Mouse (Mus musculus) kidney, adult 8-10 months (tissue): ENCODE results near the gene Ncor2.

Experiments
- DNase-seq, 2 experiments: peaks; one replicate each; pipeline ENCODE4 v3.0.0; 2022

The Ncor2 gene

GRCm38 (mm10) chr5:125083674-125084073 lies 95.3 kb downstream of the Ncor2 start:
- DNase-seq = no peak

- DNase-seq = peak; percentile 96 to 97
Observed at GRCm38 (mm10) chr5:125081318-125082101, 97.5 kb downstream of the Ncor2 start.

GRCm38 (mm10) chr5:125080787-125081317 lies 98.2 kb downstream of the Ncor2 start:
- DNase-seq = peak in 1 of 2 experiments; percentile 43

DNA sequence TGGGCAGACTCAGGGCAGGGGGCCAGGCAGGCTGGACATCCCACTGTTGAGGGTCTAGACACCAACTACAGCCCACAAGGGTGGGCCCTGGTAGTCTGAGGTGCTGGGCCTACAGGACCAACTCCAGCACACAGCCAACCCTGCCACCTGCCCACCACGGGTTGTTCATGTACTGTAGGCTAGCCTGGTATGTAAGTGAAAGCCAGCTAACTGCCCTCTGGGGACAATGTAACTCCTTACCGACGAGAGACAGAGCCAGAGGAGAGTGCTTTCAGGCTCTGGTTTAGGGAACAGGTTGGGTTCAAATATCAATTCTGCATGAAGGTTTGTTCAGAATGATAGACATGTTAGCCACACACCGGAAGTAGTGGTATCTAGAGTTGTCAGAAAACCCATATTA lies 98.7 kb downstream of the Ncor2 start:
- no peak for DNase-seq

DNA sequence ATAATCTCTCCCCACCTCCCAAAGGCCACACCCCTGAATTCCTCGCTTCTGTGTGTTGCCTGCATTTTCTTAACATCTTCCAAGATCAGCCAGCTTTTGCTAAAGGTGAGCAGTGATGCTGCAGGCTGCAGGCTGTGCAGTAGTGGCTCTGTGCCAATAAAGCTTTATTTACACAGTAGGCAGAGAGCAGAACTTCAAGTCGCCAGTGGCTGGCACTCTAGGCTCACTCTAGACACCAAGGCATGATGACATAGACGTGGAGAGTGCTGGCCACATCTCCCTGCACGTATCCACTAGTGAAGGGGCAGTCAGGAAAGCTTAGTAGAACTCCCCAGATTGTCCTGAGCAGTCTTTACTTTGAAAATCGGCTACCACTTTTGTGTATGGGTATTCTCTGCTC lies 100.8 kb downstream of the Ncor2 start:
- DNase-seq = no peak

GRCm38 (mm10) chr5:125076183-125076582 lies 102.8 kb downstream of the Ncor2 start:
- no peak for DNase-seq

- DNase-seq = peak; percentile 48 to 50
Observed at GRCm38 (mm10) chr5:125074571-125075171, 104.3 kb downstream of the Ncor2 start.

DNA sequence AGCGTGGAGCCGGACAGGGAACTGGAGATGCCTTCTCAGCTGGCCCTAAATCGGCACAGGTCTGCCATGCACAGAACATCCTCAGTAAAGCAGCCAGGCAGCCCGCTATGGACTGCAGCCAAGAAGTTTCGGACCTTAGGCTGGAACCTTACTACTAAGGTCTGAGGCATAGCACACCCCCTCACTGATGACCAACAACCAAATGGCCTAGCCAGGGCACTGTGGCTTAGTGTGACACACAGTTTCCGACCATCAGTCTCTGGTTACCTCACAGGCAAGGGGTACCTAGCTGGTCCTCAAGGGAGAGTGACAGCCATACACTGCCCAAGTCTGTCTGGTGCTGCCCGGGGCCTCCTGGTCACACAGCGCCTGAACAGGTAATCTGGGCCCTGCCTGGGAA lies 105.1 kb downstream of the Ncor2 start:
- no peak for DNase-seq

DNA sequence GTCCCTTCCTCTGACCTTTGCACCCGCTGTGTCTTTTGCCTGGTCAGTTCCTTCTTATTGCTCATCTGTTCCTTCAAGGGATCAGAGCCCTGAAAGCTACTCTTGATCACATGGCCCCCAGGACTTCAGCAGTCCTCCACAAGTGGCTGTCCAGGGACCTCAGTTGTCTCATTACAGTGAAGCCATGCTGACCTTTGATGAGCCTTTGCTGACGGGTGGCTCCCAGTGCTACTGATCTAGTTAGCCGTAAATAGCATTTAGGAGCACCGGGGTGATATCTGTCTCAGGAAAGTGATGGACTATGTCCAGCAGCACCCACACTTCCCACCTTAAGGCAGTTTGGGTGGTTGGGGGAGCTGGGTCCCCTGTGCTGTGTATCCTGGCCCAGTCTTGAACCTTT lies 105.7 kb downstream of the Ncor2 start:
- DNase-seq = no peak

- no peak for DNase-seq
Observed at GRCm38 (mm10) chr5:125072425-125072824, 106.6 kb downstream of the Ncor2 start.

GRCm38 (mm10) chr5:125071919-125072318 lies 107.1 kb downstream of the Ncor2 start:
- DNase-seq = no peak

DNA sequence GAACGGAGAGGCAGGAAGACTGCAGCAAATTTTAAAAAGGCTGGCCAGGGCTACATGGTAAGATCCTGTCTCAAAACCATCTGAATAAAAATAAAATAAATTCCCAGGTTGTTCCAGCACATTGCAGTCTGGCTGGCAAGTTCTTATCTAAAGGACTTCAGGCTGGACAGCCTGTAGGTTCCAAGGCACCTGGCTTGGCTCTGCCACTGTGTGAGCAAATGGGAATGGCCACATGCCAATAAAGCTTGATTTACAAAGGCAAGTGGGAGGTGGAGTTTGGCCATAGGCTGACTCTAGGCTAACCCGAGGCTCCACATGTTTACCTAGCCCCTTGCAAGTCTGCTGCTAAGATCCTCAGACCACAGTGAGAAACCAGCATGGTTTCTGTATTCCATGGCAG lies 108.6 kb downstream of the Ncor2 start:
- peak in 1 of 2 experiments; percentile 70 for DNase-seq

DNA sequence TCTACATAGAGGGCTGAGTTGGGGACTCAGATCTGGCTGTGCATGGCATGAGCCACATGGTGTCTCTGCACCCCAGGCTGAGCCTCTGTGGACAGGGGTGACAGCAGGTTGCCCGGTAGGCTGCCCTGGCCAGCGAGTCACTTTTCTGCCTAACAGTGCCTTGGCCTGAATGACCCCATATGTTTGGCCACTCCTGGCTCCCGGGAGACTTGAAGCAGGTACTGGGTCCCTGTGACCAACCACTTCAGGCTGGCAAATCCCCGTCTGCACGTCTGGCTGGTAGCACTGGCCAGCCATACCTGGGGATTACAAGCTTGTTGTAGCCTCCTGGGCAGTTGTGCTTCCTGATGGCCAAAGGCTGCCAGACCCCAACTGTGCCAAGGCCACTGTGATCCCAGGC lies 109.1 kb downstream of the Ncor2 start:
- no peak for DNase-seq

GRCm38 (mm10) chr5:125069426-125069825 lies 109.6 kb downstream of the Ncor2 start:
- no peak for DNase-seq

DNA sequence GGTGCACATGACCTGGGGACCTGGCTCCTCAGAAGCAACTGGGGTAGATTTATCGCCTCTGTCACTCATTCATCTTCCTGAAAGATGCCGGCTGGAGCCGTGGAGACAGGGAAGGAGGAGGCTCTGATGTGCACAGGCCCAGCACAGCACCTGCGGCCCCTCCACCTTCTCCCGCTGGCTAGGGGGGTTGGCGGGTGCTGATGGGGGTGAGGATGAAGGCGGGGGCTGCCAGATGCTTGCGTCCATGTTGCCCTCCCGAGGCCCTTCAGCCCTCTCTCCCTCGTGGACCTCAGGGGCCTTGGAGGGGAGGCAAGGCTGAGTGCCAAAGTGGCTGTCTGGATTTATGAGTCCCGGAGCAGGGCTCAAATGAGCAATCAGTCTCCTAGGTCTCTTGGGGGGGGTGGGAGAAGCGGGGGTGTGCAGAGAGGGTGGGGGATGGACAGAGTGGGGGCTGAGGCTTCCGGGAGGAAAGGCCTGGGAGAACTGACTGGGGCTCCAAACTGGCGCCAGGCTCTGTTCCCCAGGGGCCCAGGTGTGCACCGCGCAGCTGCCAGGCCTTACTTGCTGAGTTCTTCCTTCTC lies 110.6 kb downstream of the Ncor2 start:
- no peak for DNase-seq

- DNase-seq = no peak
Observed at GRCm38 (mm10) chr5:125067673-125068072, 111.3 kb downstream of the Ncor2 start.

- DNase-seq = peak; percentile 65 to 87
Observed at GRCm38 (mm10) chr5:125066479-125067471, 112.2 kb downstream of the Ncor2 start.

DNA sequence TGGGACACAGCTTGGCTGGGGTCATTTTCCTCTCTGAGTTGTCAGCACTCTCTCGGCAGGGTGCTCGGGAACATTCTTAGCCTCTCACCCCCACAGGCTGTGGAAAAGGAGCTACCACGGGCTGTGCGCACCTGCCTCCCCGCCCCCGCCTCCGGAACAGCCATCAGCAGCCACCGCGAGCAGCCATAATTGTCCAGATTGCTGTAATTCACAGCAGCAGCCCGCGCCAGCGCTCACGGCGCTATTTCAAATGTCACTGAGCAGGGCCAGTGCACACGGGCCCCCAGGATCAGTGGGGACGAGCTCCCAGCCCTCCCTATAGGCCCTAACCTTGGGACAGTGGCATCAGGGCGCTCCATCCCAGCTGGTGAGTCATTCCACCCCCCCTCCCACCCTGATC lies 116.0 kb downstream of the Ncor2 start:
- no peak for DNase-seq

DNA sequence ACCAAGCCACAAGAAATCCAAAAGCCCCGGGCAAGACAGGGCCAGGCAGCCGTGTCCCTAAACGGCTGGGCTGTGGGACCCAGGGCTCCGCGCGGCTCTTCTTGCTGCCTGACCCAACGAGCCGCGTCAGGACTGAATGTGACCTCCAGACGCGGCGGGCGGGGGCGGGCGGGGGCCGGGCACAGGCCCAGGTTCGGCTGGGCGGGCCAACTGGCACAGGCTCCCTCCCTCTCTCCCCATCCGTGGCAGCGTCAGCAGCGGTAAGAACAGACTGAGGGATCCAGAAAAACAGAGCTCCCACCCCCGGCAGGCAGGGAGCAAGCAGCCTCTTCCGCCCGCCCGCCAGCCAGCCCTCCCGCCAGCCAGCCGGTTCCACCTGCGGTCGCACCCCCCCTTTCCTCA lies 120.8 kb downstream of the Ncor2 start:
- peak; percentile 72 to 79 for DNase-seq

DNA sequence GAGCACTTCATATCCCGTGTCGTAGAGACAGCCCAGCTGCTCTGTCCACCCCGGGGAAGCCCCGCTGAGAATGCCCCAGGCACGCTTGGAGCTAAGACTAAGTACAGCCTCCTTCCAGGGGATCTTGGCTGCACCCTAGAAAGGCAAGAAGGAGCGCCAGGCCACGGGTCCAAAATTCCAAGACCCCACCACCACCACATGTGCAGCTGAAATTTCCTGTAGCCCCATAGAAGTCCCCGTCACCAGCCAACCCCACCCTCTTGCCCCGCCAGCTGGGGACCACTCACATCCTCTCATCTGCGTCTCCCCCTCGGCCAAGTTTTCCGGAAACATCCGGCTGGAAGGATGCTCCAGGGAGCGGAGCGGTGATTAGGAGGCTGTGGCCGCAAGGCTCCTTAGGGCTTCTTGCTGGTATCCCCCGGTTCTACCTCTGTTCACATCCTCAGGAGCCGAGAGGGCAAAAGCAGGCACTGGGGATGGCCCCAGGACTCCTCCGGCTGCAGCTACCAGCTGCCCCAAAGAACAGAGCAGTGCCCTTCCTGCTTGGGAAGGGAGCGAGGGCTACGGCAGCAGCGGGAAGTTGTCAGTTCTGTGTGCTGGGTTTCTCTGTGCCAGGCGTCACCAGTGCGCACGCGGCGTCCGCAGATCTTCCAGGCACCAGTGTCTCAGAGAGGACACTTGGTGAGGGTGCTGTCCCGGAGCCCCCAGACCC lies 121.3 kb downstream of the Ncor2 start:
- DNase-seq = no peak

DNA sequence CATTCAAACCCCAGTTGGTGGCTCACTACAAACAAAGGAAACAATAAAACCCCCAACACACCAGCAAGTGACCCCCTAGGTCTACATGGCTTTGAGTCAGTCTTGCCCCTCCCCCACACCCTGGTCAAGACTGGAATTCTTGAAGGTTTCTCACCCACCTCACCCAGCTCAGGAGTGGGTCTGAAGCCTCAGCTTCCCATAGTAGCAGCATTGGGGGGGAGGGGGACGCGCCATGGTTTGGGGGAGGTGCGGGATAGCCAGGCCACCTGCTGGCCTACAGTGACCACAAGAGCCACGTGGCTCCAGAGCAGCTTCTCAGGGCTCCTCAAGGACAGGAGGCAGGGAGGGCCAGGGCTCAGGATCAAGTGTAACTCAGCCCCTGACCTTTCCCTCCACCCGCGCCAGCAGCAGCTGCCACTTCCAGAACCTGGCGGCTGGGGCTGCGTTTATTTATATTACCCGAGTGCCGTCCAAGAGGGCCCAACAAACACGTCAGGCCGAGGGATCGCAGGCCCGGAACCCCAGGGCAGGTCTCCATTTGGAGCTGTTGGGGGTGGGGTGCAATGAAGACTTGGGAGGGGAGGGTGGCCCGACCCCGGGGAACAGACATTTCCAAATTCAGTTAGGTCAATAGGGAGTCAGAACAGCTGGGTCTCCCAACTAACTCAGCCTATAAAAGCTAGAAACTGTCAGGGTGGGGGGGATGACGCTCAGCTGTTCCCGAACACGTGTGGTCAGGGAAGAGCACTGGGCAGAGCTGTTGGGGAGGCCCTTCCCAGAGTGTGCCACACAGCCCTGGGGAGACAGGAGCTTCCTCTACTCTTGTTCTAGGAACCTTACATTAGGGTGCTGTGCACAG lies 122.1 kb downstream of the Ncor2 start:
- peak; percentile 50 to 70 for DNase-seq
